Mouse (Mus musculus) embryonic facial prominence, embryonic 13.5 days (tissue): ENCODE data around the gene Cd320. TPM values are rescaled to one million over a fixed set of nuclear protein-coding genes. Genes with fewer than 3 reads are reported as not detected.
"Not testable (repeated sequence)": the region's sequence is repeated elsewhere in the genome, so short reads cannot be mapped to it uniquely, and the experiment has no call there.

Source experiments
- ATAC-seq: fragments of 200-750 bp; cut with Nextera tagmentation; 2 replicates; pipeline ENCODE4 v1.8.0; 2017; ENCODE audit warnings: low read depth; ENCODE audit not compliant: insufficient number of reproducible peaks, insufficient read depth, low FRiP score, low TSS enrichment
- H3K27ac ChIP-seq: fragments of 300-500 bp; sonication (generic); 2 replicates; pipeline ENCODE4 v1.5.1; 2015; ENCODE audit warnings: moderate library complexity, mild to moderate bottlenecking, inconsistent platforms
- H3K27me3 ChIP-seq: fragments of 300-500 bp; sonication (generic); 2 replicates; pipeline ENCODE4 v1.6.1; 2015; ENCODE audit warnings: mild to moderate bottlenecking, inconsistent platforms
- H3K36me3 ChIP-seq: fragments of 300-500 bp; sonication (generic); 2 replicates; pipeline ENCODE4 v1.6.1; 2015; ENCODE audit warnings: mild to moderate bottlenecking, inconsistent platforms
- H3K4me1 ChIP-seq: fragments of 300-500 bp; sonication (generic); 2 replicates; pipeline ENCODE4 v1.6.1; 2015; ENCODE audit warnings: inconsistent platforms
- H3K4me2 ChIP-seq: fragments of 300-500 bp; sonication (generic); 2 replicates; pipeline ENCODE4 v1.6.1; 2015; ENCODE audit warnings: moderate library complexity, mild to moderate bottlenecking, inconsistent platforms
- H3K4me3 ChIP-seq: fragments of 300-500 bp; sonication (generic); 2 replicates; pipeline ENCODE4 v1.5.1; 2015; ENCODE audit warnings: mild to moderate bottlenecking, inconsistent platforms
- H3K9ac ChIP-seq: fragments of 300-500 bp; sonication (generic); 2 replicates; pipeline ENCODE4 v1.6.1; 2015; ENCODE audit warnings: mild to moderate bottlenecking, inconsistent platforms
- H3K9me3 ChIP-seq: fragments of 300-500 bp; sonication (generic); 2 replicates; pipeline ENCODE4 v1.6.1; 2016; ENCODE audit warnings: inconsistent platforms
- WGBS: fragments of 180-500 bp; shearing (Covaris S2); methylation state at CpG from one replicate; pipeline ENCODE4 v1.1.7; 2015; ENCODE audit warnings: mixed read lengths; 5-methylcytosine and 5-hydroxymethylcytosine counted together
- polyA plus RNA-seq: library from polyadenylated mRNA; unstranded; fragments of >200 nt; fragmentation: Nextera tagmentation; extraction: Ambion mirVana; gene quantifications from 2 replicates; pipeline ENCODE4 v1.2.1, GENCODE M21; 2015

The Cd320 gene
- polyA plus RNA-seq, 1 experiment from 2014 or later: 66.4 TPM

GRCm38 (mm10) chr17:33828892-33829291 lies 14.0 kb upstream of the Cd320 start:
- WGBS: 82% methylated on average over 2 of the region's 2 CpGs
- no peak overlapping the region for H3K4me2 ChIP-seq
- H3K36me3 ChIP-seq: peaks cover 57% of the 10 kb centered on the region
- no peak for ATAC-seq
- no peaks in the 10 kb centered on the region for H3K27me3 ChIP-seq
- no peak overlapping the region for H3K27ac ChIP-seq
- H3K4me1 ChIP-seq: peaks cover 24% of the 10 kb centered on the region
- 0 out of 2 replicates have a peak overlapping the region, but pooled peaks have one; percentile 16 for H3K9ac ChIP-seq
- H3K4me3 ChIP-seq: no peak overlapping the region
- no peaks in the 10 kb centered on the region for H3K9me3 ChIP-seq

GRCm38 (mm10) chr17:33829561-33829960 lies 13.3 kb upstream of the Cd320 start:
- Histone ChIP-seq H3K4me1 (peaks cover 24% of the 10 kb centered on the region), H3K27me3 (no peaks in the 10 kb centered on the region), H3K27ac (no peak overlapping the region), H3K9ac (0 out of 2 replicates have a peak overlapping the region, but pooled peaks have one; percentile 16), H3K4me3 (no peak overlapping the region), H3K4me2 (no peak overlapping the region), H3K36me3 (peaks cover 63% of the 10 kb centered on the region), H3K9me3 (no peaks in the 10 kb centered on the region)
- WGBS: 89% methylated on average over 10 of the region's 10 CpGs
- no peak for ATAC-seq

- peaks cover 31% of the 10 kb centered on the region for H3K36me3 ChIP-seq
- no peak overlapping the region for H3K27ac ChIP-seq
- peak overlapping the region; percentile 86 for H3K4me3 ChIP-seq
- H3K9ac ChIP-seq: peak overlapping the region; percentile 62
- H3K27me3 ChIP-seq: no peaks in the 10 kb centered on the region
- H3K9me3 ChIP-seq: no peaks in the 10 kb centered on the region
- 70% methylated on average over 1 of the region's 1 CpGs for WGBS
- peak overlapping the region; percentile 86 for H3K4me2 ChIP-seq
- ATAC-seq: no peak
- peaks cover 14% of the 10 kb centered on the region for H3K4me1 ChIP-seq
Observed at GRCm38 (mm10) chr17:33844196-33844595, 1.3 kb downstream of the Cd320 start.

GRCm38 (mm10) chr17:33848139-33848538 lies 5.2 kb downstream of the Cd320 start:
- Histone ChIP-seq H3K27me3 (no peaks in the 10 kb centered on the region), H3K4me2 (no peak overlapping the region), H3K4me3 (no peak overlapping the region), H3K9ac (no peak overlapping the region), H3K36me3 (peaks cover 29% of the 10 kb centered on the region), H3K9me3 (no peaks in the 10 kb centered on the region), H3K27ac (no peak overlapping the region), H3K4me1 (peaks cover 14% of the 10 kb centered on the region)
- WGBS: 76% methylated on average over 8 of the region's 8 CpGs
- ATAC-seq: no peak

GRCm38 (mm10) chr17:33851331-33851730 lies 8.4 kb downstream of the Cd320 start:
- Histone ChIP-seq H3K4me2 (no peak overlapping the region), H3K9ac (no peak overlapping the region), H3K4me1 (no peaks in the 10 kb centered on the region), H3K4me3 (no peak overlapping the region), H3K36me3 (peaks cover 27% of the 10 kb centered on the region), H3K27ac (no peak overlapping the region), H3K27me3 (no peaks in the 10 kb centered on the region), H3K9me3 (no peaks in the 10 kb centered on the region)
- WGBS: 77% methylated on average over 1 of the region's 1 CpGs
- ATAC-seq: no peak

- Histone ChIP-seq H3K4me3 (no peak overlapping the region), H3K9ac (no peak overlapping the region), H3K9me3 (no peaks in the 10 kb centered on the region), H3K27me3 (no peaks in the 10 kb centered on the region), H3K36me3 (no peaks in the 10 kb centered on the region), H3K27ac (no peak overlapping the region), H3K4me2 (no peak overlapping the region), H3K4me1 (no peaks in the 10 kb centered on the region)
- 80% methylated on average over 4 of the region's 4 CpGs for WGBS
- ATAC-seq: no peak
Observed at GRCm38 (mm10) chr17:33857816-33858215, 14.9 kb downstream of the Cd320 start.

- ATAC-seq: no peak
Observed at GRCm38 (mm10) chr17:33865330-33866030, 22.6 kb downstream of the Cd320 start.

GRCm38 (mm10) chr17:33873537-33873936 lies 30.6 kb downstream of the Cd320 start, which contains the start of gene Gm7029:
Gene Gm7029 (plus strand): TSS chr17:33873837.
- not testable (repeated sequence) for H3K4me1 ChIP-seq, H3K4me2 ChIP-seq, H3K9me3 ChIP-seq, ATAC-seq, H3K27me3 ChIP-seq, H3K4me3 ChIP-seq, H3K27ac ChIP-seq, H3K9ac ChIP-seq
- 86% methylated on average over 3 of the region's 12 CpGs for WGBS
- peaks cover 28% of the 10 kb centered on the region for H3K36me3 ChIP-seq

More at GRCm38 (mm10) chr17:33865330-33866030, 22.6 kb downstream of the Cd320 start:
- 30% methylated on average over 9 of the region's 9 CpGs for WGBS
- no peaks in the 10 kb centered on the region for H3K9me3 ChIP-seq
- H3K27ac ChIP-seq: no peak overlapping the region
- no peak overlapping the region for H3K9ac ChIP-seq
- H3K4me2 ChIP-seq: no peak overlapping the region
- H3K36me3 ChIP-seq: no peaks in the 10 kb centered on the region
- H3K4me1 ChIP-seq: no peaks in the 10 kb centered on the region
- H3K4me3 ChIP-seq: no peak overlapping the region
- H3K27me3 ChIP-seq: no peaks in the 10 kb centered on the region

GRCm38 (mm10) chr17:33874411-33874810 lies 31.5 kb downstream of the Cd320 start:
- Histone ChIP-seq H3K36me3 (peaks cover 35% of the 10 kb centered on the region), H3K9me3 (no peaks in the 10 kb centered on the region), H3K27me3 (no peaks in the 10 kb centered on the region), H3K4me2 (no peak overlapping the region), H3K9ac (no peak overlapping the region), H3K4me1 (no peaks in the 10 kb centered on the region), H3K4me3 (no peak overlapping the region), H3K27ac (no peak overlapping the region)
- WGBS: 90% methylated on average over 11 of the region's 11 CpGs
- ATAC-seq: no peak

- 78% methylated on average over 5 of the region's 5 CpGs for WGBS
- not testable (repeated sequence) for H3K4me1 ChIP-seq, H3K9ac ChIP-seq, H3K9me3 ChIP-seq, H3K27me3 ChIP-seq, H3K4me2 ChIP-seq, H3K27ac ChIP-seq, ATAC-seq, H3K4me3 ChIP-seq
- H3K36me3 ChIP-seq: peaks cover 45% of the 10 kb centered on the region
Observed at GRCm38 (mm10) chr17:33875797-33876196, 32.9 kb downstream of the Cd320 start.

GRCm38 (mm10) chr17:33884320-33884719 lies 41.4 kb downstream of the Cd320 start:
- not testable (repeated sequence) for H3K9ac ChIP-seq, H3K9me3 ChIP-seq, H3K4me3 ChIP-seq, H3K27me3 ChIP-seq, H3K27ac ChIP-seq, ATAC-seq, H3K4me2 ChIP-seq
- peaks cover 50% of the 10 kb centered on the region for H3K36me3 ChIP-seq
- WGBS: 93% methylated on average over 10 of the region's 11 CpGs
- H3K4me1 ChIP-seq: peaks cover 13% of the 10 kb centered on the region

- 0 out of 2 replicates have a peak overlapping the region, but pooled peaks have one; percentile 32 for H3K9ac ChIP-seq
- not testable (repeated sequence) for H3K27me3 ChIP-seq, H3K4me3 ChIP-seq, H3K27ac ChIP-seq, ATAC-seq, H3K9me3 ChIP-seq
- peaks cover 25% of the 10 kb centered on the region for H3K36me3 ChIP-seq
- H3K4me2 ChIP-seq: peak overlapping the region; percentile 65
- peaks cover 14% of the 10 kb centered on the region for H3K4me1 ChIP-seq
- 70% methylated on average over 2 of the region's 2 CpGs for WGBS
Observed at GRCm38 (mm10) chr17:33887802-33888201, 44.9 kb downstream of the Cd320 start.
